Mouse (Mus musculus) left cerebral cortex, adult 2 months (tissue): ENCODE data around the gene Omd. TPM values are rescaled to one million over a fixed set of nuclear protein-coding genes. Genes with fewer than 3 reads are reported as not detected.
"Not testable (repeated sequence)": the region's sequence is repeated elsewhere in the genome, so short reads cannot be mapped to it uniquely, and the experiment has no call there.

Source experiments
- DNase-seq, 2 experiments: peaks; one replicate each; pipeline ENCODE4 v3.0.0; 2021 to 2022; ENCODE audit warnings: low spot score in 2 of 2, mixed read lengths in 1 of 2; ENCODE audit errors: extremely low spot score in 1 of 2
- H3K27ac ChIP-seq: fragments of 200-600 bp; 2 replicates; pipeline ENCODE4 v1.8.1; 2022
- H3K4me3 ChIP-seq: fragments of 200-600 bp; 2 replicates; pipeline ENCODE4 v1.8.1; 2022
- CTCF ChIP-seq: fragments of 200-600 bp; IDR thresholded peaks from 2 replicates; pipeline ENCODE4 v1.8.1; 2022; ENCODE audit warnings: antibody characterized with exemption, mild to moderate bottlenecking, moderate library complexity
- intact Hi-C: fragments of 180-260 bp; cut with DNase I; formaldehyde crosslinking; loops from one replicate; pipeline ENCODE4 v1.15.1; 2025
- total RNA-seq, 2 experiments: library from RNA; stranded (reverse); gene quantifications; 2 replicates each; pipeline ENCODE4 v1.2.3; 2021

Omd gene
- total RNA-seq, 2 experiments from 2014 or later = 1.6 to 2.7 TPM

GRCm38 (mm10) chr13:49560886-49561285 is 21.4 kb upstream of the Omd start:
- H3K27ac ChIP-seq = no peak overlapping the region
- intact Hi-C loops = no loop called here
- TF ChIP-seq CTCF = no peak
- no peak overlapping the region for H3K4me3 ChIP-seq
- DNase-seq = no peak

- intact Hi-C loops = no loop called here
- no peak for DNase-seq
- Histone ChIP-seq H3K4me3 (no peak overlapping the region), H3K27ac (no peak overlapping the region)
- no peak for TF ChIP-seq CTCF
Measured at GRCm38 (mm10) chr13:49564347-49564746, 17.9 kb upstream of the Omd start.

GRCm38 (mm10) chr13:49570371-49570770 is 11.9 kb upstream of the Omd start:
- intact Hi-C loops = no loop called here
- no peak overlapping the region for H3K4me3 ChIP-seq
- no peak for DNase-seq
- no peak for TF ChIP-seq CTCF
- no peak overlapping the region for H3K27ac ChIP-seq

- no peak for TF ChIP-seq CTCF
- DNase-seq = no peak
- intact Hi-C loops = no loop called here
- Histone ChIP-seq H3K4me3 (no peak overlapping the region), H3K27ac (no peak overlapping the region)
Measured at GRCm38 (mm10) chr13:49571418-49571817, 10.8 kb upstream of the Omd start.

- no peak for DNase-seq
- TF ChIP-seq CTCF = no peak
- Histone ChIP-seq H3K27ac (no peak overlapping the region; the same call in 1 of the 2 replicates), H3K4me3 (no peak overlapping the region)
- intact Hi-C loops = no loop called here
Measured at GRCm38 (mm10) chr13:49583859-49584258, 1.6 kb downstream of the Omd start.

GRCm38 (mm10) chr13:49584307-49585005 is 2.2 kb downstream of the Omd start:
- intact Hi-C loops = no loop called here
- no peak for TF ChIP-seq CTCF

GRCm38 (mm10) chr13:49586062-49586461 is 3.8 kb downstream of the Omd start:
- no peak for DNase-seq
- intact Hi-C loops = no loop called here
- no peak overlapping the region for H3K4me3 ChIP-seq
- H3K27ac ChIP-seq = no peak overlapping the region
- TF ChIP-seq CTCF = no peak

More at GRCm38 (mm10) chr13:49584307-49585005, 2.2 kb downstream of the Omd start:
- DNase-seq = no peak
- Histone ChIP-seq H3K27ac (no peak overlapping the region; the same call in 1 of the 2 replicates), H3K4me3 (no peak overlapping the region)

- H3K27ac ChIP-seq, intact Hi-C loops: not testable (repeated sequence)
Measured at GRCm38 (mm10) chr13:49602541-49602940, 20.3 kb downstream of the Omd start.

GRCm38 (mm10) chr13:49603603-49604002 is 21.3 kb downstream of the Omd start:
- DNase-seq = no peak
- no peak overlapping the region for H3K27ac ChIP-seq
- intact Hi-C loops = no loop called here
- TF ChIP-seq CTCF = no peak
- H3K4me3 ChIP-seq = no peak overlapping the region

More at GRCm38 (mm10) chr13:49602541-49602940, 20.3 kb downstream of the Omd start:
- DNase-seq, H3K4me3 ChIP-seq: not testable (repeated sequence)

GRCm38 (mm10) chr13:49607714-49608113 is 25.5 kb downstream of the Omd start, which contains the start of gene Ogn:
Gene Ogn (plus strand): TSS chr13:49608046.
- Histone ChIP-seq H3K27ac (no peak within 1 kb of the TSS), H3K4me3 (no peak within 1 kb of the TSS)
- no peak for TF ChIP-seq CTCF
- DNase-seq = no peak
- intact Hi-C loops = no loop called here

- intact Hi-C loops = no loop called here
- H3K27ac ChIP-seq = no peak overlapping the region
- no peak for DNase-seq
- TF ChIP-seq CTCF = no peak
- H3K4me3 ChIP-seq = no peak overlapping the region
Measured at GRCm38 (mm10) chr13:49608589-49609322, 26.5 kb downstream of the Omd start.

GRCm38 (mm10) chr13:49617021-49617420 is 34.8 kb downstream of the Omd start:
- Histone ChIP-seq H3K4me3 (no peak overlapping the region), H3K27ac (no peak overlapping the region)
- TF ChIP-seq CTCF = no peak
- intact Hi-C loops = no loop called here
- no peak for DNase-seq

GRCm38 (mm10) chr13:49618365-49618764 is 36.1 kb downstream of the Omd start:
- intact Hi-C loops = no loop called here
- H3K27ac ChIP-seq = no peak overlapping the region
- H3K4me3 ChIP-seq = no peak overlapping the region
- TF ChIP-seq CTCF = no peak
- DNase-seq = no peak
